Mouse (Mus musculus) thymus, adult 2 months (tissue): ENCODE measurements around the gene Ttll1.

ENCODE experiments used
- CTCF ChIP-seq: fragments of 200-500 bp; IDR thresholded peaks from 2 replicates; pipeline ENCODE4 v1.5.1; 2012; ENCODE audit warnings: mild to moderate bottlenecking, control low read depth, low read length, moderate library complexity, borderline replicate concordance; ENCODE audit not compliant: control insufficient read depth, poor library complexity, insufficient read depth; ENCODE audit errors: extremely low read depth
- POLR2A ChIP-seq: fragments of 200-500 bp; IDR thresholded peaks from 2 replicates; pipeline ENCODE4 v1.6.1; 2012; ENCODE audit warnings: mild to moderate bottlenecking, low read length, control low read depth, moderate library complexity; ENCODE audit not compliant: control insufficient read depth, poor library complexity, insufficient read depth; ENCODE audit errors: extremely low read depth

- TF ChIP-seq POLR2A (no peak), CTCF (no peak)
Observed at GRCm38 (mm10) chr15:83436541-83436940, 74.2 kb downstream of the Ttll1 start.
